Mouse (Mus musculus): ENCODE results near the gene 4930518I15Rik. TPM values are rescaled to one million over a fixed set of nuclear protein-coding genes. Genes with fewer than 3 reads are reported as not detected.
"Not testable (repeated sequence)": the region's sequence is repeated elsewhere in the genome, so short reads cannot be mapped to it uniquely, and the experiment has no call there.

4930518I15Rik gene
- polyA plus RNA-seq, 1 experiment from 2014 or later = 4.1 TPM

DNA sequence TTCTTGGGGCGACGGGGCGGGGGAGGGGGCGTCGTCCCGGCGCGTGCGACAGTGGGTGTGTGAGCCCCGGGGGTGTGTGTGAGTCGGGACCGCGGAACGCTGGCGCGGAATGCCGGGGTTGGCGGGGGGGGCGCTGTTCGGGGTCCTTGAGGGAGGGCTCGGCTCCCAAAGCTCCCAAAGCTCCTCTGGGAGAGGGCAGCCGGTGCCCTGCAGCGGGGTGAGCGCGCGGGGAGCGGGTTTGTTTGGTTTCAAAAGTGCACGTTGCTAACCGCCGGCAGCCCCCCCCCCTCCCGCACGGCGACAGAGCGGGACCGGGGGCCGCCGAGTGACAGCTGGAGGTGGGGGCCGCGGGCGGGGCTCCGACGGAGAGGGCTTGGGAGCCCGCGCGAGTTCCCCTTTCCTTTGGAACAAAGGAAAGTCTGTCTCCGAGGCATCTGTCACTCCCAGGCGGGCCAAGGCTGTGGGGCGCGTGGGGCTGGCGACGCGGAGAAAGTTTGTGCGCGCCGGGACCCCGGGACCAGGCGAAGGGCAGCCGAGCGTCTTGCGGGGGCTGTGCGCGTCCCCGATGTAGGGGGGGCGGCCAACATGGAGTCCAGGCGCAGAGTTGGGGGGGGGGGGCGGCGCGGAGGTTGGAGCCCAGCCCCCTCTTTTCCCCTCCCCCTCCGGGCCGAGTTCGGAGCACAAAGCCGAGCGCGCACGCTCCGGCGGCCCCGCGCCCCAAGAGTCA is 17.3 kb downstream of the 4930518I15Rik start:
- H3K4me3 ChIP-seq (ENCODE audit: low read depth, low read length) = peak overlapping the region; percentile 82
- H3K27ac ChIP-seq (ENCODE audit: low read length) = peak overlapping the region; percentile 85
- no peaks in the 10 kb centered on the region for H3K9me3 ChIP-seq (ENCODE audit: low read length)
- H3K27me3 ChIP-seq (replicated peaks; ENCODE audit: insufficient read depth, low read length) = no peaks in the 10 kb centered on the region
- ATAC-seq = peak; percentile 35
- H3K4me2 ChIP-seq (replicated peaks; ENCODE audit: low read depth, low read length) = peak overlapping the region; percentile 92
- no peak for TF ChIP-seq EP300 (IDR thresholded peaks at IDR 0.05)
- TF ChIP-seq CTCF (IDR thresholded peaks at IDR 0.05) = no peak
- DNase-seq (ENCODE audit: low spot score) = peak; percentile 42
- peak overlapping the region; percentile 65 for H3K9ac ChIP-seq (replicated peaks; ENCODE audit: low read depth)
- H3K36me3 ChIP-seq (ENCODE audit: insufficient read depth, low read length) = no peaks in the 10 kb centered on the region
- WGBS = 1% methylated on average over 27 of the region's 79 CpGs
- H3K4me1 ChIP-seq (ENCODE audit: insufficient read depth, low read depth, low read length) = peaks cover 28% of the 10 kb centered on the region

GRCm38 (mm10) chr2:156839319-156840191 is 18.2 kb downstream of the 4930518I15Rik start, which contains the start of gene Tgif2:
Tgif2 (plus strand) TSS chr2:156840007.
- no peaks in the 10 kb centered on the region for H3K36me3 ChIP-seq (ENCODE audit: insufficient read depth, low read length)
- peak within 1 kb of the TSS; percentile 82 for H3K4me3 ChIP-seq (ENCODE audit: low read depth, low read length)
- H3K4me1 ChIP-seq (ENCODE audit: insufficient read depth, low read depth, low read length) = peaks cover 21% of the 10 kb centered on the region
- H3K9ac ChIP-seq (replicated peaks; ENCODE audit: low read depth) = peak within 1 kb of the TSS; percentile 65
- H3K27me3 ChIP-seq (replicated peaks; ENCODE audit: insufficient read depth, low read length) = no peaks in the 10 kb centered on the region
- DNase-seq (ENCODE audit: low spot score) (peak; percentile 90), ATAC-seq (peak; percentile 91)
- H3K4me2 ChIP-seq (replicated peaks; ENCODE audit: low read depth, low read length) = peak within 1 kb of the TSS; percentile 92
- no peak for TF ChIP-seq CTCF (IDR thresholded peaks at IDR 0.05)
- no peak for TF ChIP-seq EP300 (IDR thresholded peaks at IDR 0.05)
- H3K27ac ChIP-seq (ENCODE audit: low read length) = peak within 1 kb of the TSS; percentile 85
- 3% methylated on average over 50 of the region's 61 CpGs for WGBS
- no peaks in the 10 kb centered on the region for H3K9me3 ChIP-seq (ENCODE audit: low read length)

- H3K27me3 ChIP-seq (replicated peaks; ENCODE audit: insufficient read depth, low read length) = no peaks in the 10 kb centered on the region
- 55% methylated on average over 6 of the region's 6 CpGs for WGBS
- no peak overlapping the region for H3K4me2 ChIP-seq (replicated peaks; ENCODE audit: low read depth, low read length)
- H3K36me3 ChIP-seq (ENCODE audit: insufficient read depth, low read length) = no peaks in the 10 kb centered on the region
- no peak for TF ChIP-seq EP300 (IDR thresholded peaks at IDR 0.05)
- TF ChIP-seq CTCF (IDR thresholded peaks at IDR 0.05) = no peak
- H3K27ac ChIP-seq (ENCODE audit: low read length) = peak overlapping the region; percentile 85
- ATAC-seq = no peak
- peaks cover 21% of the 10 kb centered on the region for H3K4me1 ChIP-seq (ENCODE audit: insufficient read depth, low read depth, low read length)
- no peaks in the 10 kb centered on the region for H3K9me3 ChIP-seq (ENCODE audit: low read length)
- DNase-seq (ENCODE audit: low spot score) = no peak
- H3K9ac ChIP-seq (replicated peaks; ENCODE audit: low read depth) = no peak overlapping the region
- no peak overlapping the region for H3K4me3 ChIP-seq (ENCODE audit: low read depth, low read length)
Observed at GRCm38 (mm10) chr2:156838839-156839238, 18.9 kb downstream of the 4930518I15Rik start.

GRCm38 (mm10) chr2:156834336-156834735 is 23.4 kb downstream of the 4930518I15Rik start:
- no peak for ATAC-seq
- H3K27me3 ChIP-seq (replicated peaks; ENCODE audit: insufficient read depth, low read length) = no peaks in the 10 kb centered on the region
- H3K9me3 ChIP-seq (ENCODE audit: low read length) = no peaks in the 10 kb centered on the region
- H3K4me3 ChIP-seq (ENCODE audit: low read depth, low read length) = no peak overlapping the region
- no peak overlapping the region for H3K27ac ChIP-seq (ENCODE audit: low read length)
- 97% methylated on average over 11 of the region's 11 CpGs for WGBS
- TF ChIP-seq CTCF (IDR thresholded peaks at IDR 0.05) (no peak), EP300 (IDR thresholded peaks at IDR 0.05) (no peak)
- 0 out of 2 replicates have a peak, but pooled peaks cover 8% of the 10 kb centered on the region for H3K36me3 ChIP-seq (ENCODE audit: insufficient read depth, low read length)
- H3K9ac ChIP-seq (replicated peaks; ENCODE audit: low read depth) = no peak overlapping the region
- H3K4me2 ChIP-seq (replicated peaks; ENCODE audit: low read depth, low read length) = no peak overlapping the region
- H3K4me1 ChIP-seq (ENCODE audit: insufficient read depth, low read depth, low read length) = no peaks in the 10 kb centered on the region
- no peak for DNase-seq (ENCODE audit: low spot score)

DNA sequence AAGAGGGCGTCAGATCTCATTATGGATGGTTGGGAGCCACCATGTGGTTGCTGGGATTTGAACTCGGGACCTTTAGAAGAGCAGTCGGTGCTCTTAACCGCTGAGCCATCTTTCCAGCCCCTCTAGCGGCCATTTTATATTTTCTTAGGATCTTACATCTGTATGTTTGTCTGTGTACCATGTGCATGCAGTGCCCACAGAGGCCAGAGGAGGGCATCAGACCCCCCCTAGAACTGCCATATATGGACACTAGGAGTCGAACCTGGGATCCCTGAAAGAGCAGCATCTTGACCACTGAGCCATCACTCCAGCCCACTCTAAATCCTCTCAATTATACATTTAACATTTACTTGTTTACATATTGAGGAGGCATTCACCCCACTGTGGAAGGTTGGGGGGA is 32.6 kb downstream of the 4930518I15Rik start:
- H3K27ac ChIP-seq (ENCODE audit: low read length); H3K36me3 ChIP-seq (ENCODE audit: insufficient read depth, low read length); H3K4me1 ChIP-seq (ENCODE audit: insufficient read depth, low read depth, low read length); H3K27me3 ChIP-seq (replicated peaks; ENCODE audit: insufficient read depth, low read length); H3K4me2 ChIP-seq (replicated peaks; ENCODE audit: low read depth, low read length); DNase-seq (ENCODE audit: low spot score); H3K9me3 ChIP-seq (ENCODE audit: low read length); H3K4me3 ChIP-seq (ENCODE audit: low read depth, low read length); H3K9ac ChIP-seq (replicated peaks; ENCODE audit: low read depth); ATAC-seq: not testable (repeated sequence)
- peak; percentile 35 for TF ChIP-seq CTCF (IDR thresholded peaks at IDR 0.05)
- 87% methylated on average over 6 of the region's 6 CpGs for WGBS

GRCm38 (mm10) chr2:156816116-156816515 is 41.6 kb downstream of the 4930518I15Rik start:
- Histone ChIP-seq H3K9ac (replicated peaks; ENCODE audit: low read depth) (no peak overlapping the region), H3K4me3 (ENCODE audit: low read depth, low read length) (no peak overlapping the region), H3K4me1 (ENCODE audit: insufficient read depth, low read depth, low read length) (peaks cover 9% of the 10 kb centered on the region; the same call in 1 of the 2 replicates), H3K27ac (ENCODE audit: low read length) (no peak overlapping the region), H3K9me3 (ENCODE audit: low read length) (no peaks in the 10 kb centered on the region), H3K36me3 (ENCODE audit: insufficient read depth, low read length) (no peaks in the 10 kb centered on the region), H3K4me2 (replicated peaks; ENCODE audit: low read depth, low read length) (no peak overlapping the region), H3K27me3 (replicated peaks; ENCODE audit: insufficient read depth, low read length) (no peaks in the 10 kb centered on the region)
- TF ChIP-seq CTCF (IDR thresholded peaks at IDR 0.05) (no peak), EP300 (IDR thresholded peaks at IDR 0.05) (no peak)
- ATAC-seq (peak; percentile 58), DNase-seq (ENCODE audit: low spot score) (peak; percentile 43)
- 38% methylated on average over 1 of the region's 1 CpGs for WGBS
